Mouse (Mus musculus) hindbrain, embryonic 10.5 days (tissue): Measurements from ENCODE around the gene Kpna1. TPM values are rescaled to one million over a fixed set of nuclear protein-coding genes. Genes with fewer than 3 reads are reported as not detected.
"Not testable (repeated sequence)": the region's sequence is repeated elsewhere in the genome, so short reads cannot be mapped to it uniquely, and the experiment has no call there.

Experiments used
- DNase-seq: peaks from one replicate; pipeline ENCODE4 v3.0.0-alpha.2; 2017; ENCODE audit warnings: low spot score
- H3K27ac ChIP-seq: fragments of 300-500 bp; sonication (generic); 2 replicates; pipeline ENCODE4 v1.5.1; 2016; ENCODE audit warnings: mild to moderate bottlenecking, moderate library complexity
- H3K27me3 ChIP-seq: fragments of 300-500 bp; sonication (generic); 2 replicates; pipeline ENCODE4 v1.6.1; 2016; ENCODE audit warnings: mild to moderate bottlenecking; ENCODE audit not compliant: poor library complexity, insufficient read depth, severe bottlenecking
- H3K36me3 ChIP-seq: fragments of 300-500 bp; sonication (generic); 2 replicates; pipeline ENCODE4 v1.6.1; 2016; ENCODE audit warnings: mild to moderate bottlenecking, moderate library complexity
- H3K4me1 ChIP-seq: fragments of 300-500 bp; sonication (generic); replicated peaks from 2 replicates; pipeline ENCODE4 v1.6.1; 2016; ENCODE audit warnings: mild to moderate bottlenecking
- H3K4me3 ChIP-seq: fragments of 300-500 bp; sonication (generic); 2 replicates; pipeline ENCODE4 v1.5.1; 2016; ENCODE audit warnings: mild to moderate bottlenecking, moderate library complexity
- H3K9me3 ChIP-seq: fragments of 300-500 bp; sonication (generic); 2 replicates; pipeline ENCODE4 v1.6.1; 2016; ENCODE audit warnings: mild to moderate bottlenecking, moderate library complexity
- WGBS: fragments of 180-500 bp; shearing (Covaris S2); methylation state at CpG from one replicate; pipeline ENCODE4 v1.1.7; 2016; 5-methylcytosine and 5-hydroxymethylcytosine counted together
- polyA plus RNA-seq: library from polyadenylated mRNA; unstranded; fragments of >200 nt; fragmentation: Nextera tagmentation; extraction: Ambion mirVana; gene quantifications from 2 replicates; pipeline ENCODE4 v1.2.1, GENCODE M21; 2016

The Kpna1 gene
- polyA plus RNA-seq, 1 experiment from 2014 or later: 65.8 TPM

DNA sequence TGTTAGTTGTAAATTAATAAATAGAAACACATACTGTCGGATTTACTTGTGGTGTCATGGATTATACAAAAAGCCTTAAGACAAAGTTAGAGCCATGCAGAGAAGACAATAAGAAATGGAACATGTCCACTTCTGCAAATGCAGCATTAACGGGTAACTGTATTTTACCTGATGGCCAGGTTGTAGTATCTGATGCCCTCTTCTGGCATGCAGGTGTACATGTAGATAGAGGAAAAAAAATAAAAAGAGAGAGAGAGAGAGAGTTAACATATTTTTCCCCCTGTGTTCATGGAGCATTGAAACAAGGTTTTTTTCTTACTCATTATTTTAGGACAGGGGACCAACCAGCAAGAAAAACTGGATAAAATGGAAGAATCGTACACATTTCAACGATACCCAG is 11.2 kb upstream of the Kpna1 start:
- H3K36me3 ChIP-seq: no peaks in the 10 kb centered on the region
- no peak overlapping the region for H3K27ac ChIP-seq
- no peak for DNase-seq
- H3K4me3 ChIP-seq: no peak overlapping the region
- H3K27me3 ChIP-seq: no peaks in the 10 kb centered on the region
- 89% methylated on average over 4 of the region's 4 CpGs for WGBS
- H3K4me1 ChIP-seq: no peaks in the 10 kb centered on the region
- no peaks in the 10 kb centered on the region for H3K9me3 ChIP-seq

DNA sequence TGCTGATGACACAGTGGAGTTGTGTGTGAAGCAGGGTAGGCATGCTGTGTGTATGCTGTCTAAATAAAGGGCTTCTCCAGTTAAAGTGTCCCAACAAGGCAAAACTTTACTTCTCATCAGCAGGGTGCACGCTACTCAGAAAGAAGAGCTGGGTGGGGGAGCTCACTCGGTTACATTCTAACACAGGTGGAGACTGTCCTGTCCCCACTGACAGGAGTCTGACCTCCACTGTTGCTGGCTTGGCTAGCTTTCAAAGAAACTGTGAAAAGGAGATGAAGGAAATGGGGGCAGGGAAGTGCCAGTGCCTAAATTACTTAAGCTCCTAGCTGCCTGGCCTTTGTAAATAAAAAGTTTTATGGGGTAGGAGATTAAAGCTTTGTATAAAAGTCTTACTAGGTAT is 10.4 kb upstream of the Kpna1 start:
- no peak for DNase-seq
- no peaks in the 10 kb centered on the region for H3K9me3 ChIP-seq
- WGBS: 63% methylated on average over 2 of the region's 2 CpGs
- H3K4me1 ChIP-seq: no peaks in the 10 kb centered on the region
- H3K4me3 ChIP-seq: no peak overlapping the region
- no peaks in the 10 kb centered on the region for H3K36me3 ChIP-seq
- H3K27ac ChIP-seq: no peak overlapping the region
- no peaks in the 10 kb centered on the region for H3K27me3 ChIP-seq

DNA sequence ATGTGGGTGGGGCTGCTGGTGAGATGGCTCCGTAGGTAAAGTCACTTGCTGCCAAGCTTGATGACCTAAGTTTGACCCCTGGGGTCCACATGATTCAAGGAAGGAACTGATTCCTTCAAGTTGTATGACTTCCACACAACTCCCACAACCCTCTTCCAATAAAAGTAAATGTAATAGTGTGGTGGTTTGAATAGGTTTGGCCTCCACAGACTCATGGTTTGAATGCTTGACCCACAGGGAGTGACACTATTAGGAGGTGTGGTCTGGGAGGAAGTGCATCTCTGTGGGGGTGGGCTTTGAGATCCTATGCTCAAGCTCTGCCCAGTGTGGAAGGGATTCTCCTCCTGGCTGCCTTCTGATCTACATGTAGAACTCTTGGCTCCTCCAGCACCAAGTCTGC is 4.5 kb upstream of the Kpna1 start:
- Histone ChIP-seq H3K27ac (no peak overlapping the region), H3K27me3 (no peaks in the 10 kb centered on the region), H3K36me3 (no peaks in the 10 kb centered on the region), H3K4me3 (no peak overlapping the region), H3K4me1 (no peaks in the 10 kb centered on the region), H3K9me3 (no peaks in the 10 kb centered on the region)
- DNase-seq: no peak
- 54% methylated on average over 1 of the region's 1 CpGs for WGBS

DNA sequence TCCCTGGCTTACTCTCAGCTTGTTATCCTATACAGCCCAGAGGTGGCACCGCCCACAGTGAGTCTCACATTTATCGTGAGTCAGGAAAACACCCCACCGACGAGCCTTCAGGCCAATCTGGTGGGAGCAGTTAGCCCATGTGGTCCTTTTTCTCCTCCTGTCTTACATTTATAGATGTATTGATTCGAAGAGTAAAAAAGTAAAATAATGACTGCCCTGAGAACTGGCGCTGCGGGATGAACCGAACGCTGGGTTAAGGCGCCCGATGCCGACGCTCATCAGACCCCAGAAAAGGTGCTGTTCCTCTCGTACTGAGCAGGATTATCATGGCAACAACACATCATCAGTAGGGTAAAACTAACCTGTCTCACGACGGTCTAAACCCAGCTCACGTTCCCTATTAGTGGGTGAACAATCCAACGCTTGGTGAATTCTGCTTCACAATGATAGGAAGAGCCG is 2.8 kb downstream of the Kpna1 start:
- Histone ChIP-seq H3K27me3 (peaks cover 3% of the 10 kb centered on the region), H3K9me3 (peaks cover 3% of the 10 kb centered on the region), H3K4me1 (peaks cover 9% of the 10 kb centered on the region), H3K4me3 (no peak overlapping the region), H3K36me3 (no peaks in the 10 kb centered on the region), H3K27ac (no peak overlapping the region)
- WGBS: 50% methylated on average over 19 of the region's 19 CpGs
- peak; percentile 100 for DNase-seq

DNA sequence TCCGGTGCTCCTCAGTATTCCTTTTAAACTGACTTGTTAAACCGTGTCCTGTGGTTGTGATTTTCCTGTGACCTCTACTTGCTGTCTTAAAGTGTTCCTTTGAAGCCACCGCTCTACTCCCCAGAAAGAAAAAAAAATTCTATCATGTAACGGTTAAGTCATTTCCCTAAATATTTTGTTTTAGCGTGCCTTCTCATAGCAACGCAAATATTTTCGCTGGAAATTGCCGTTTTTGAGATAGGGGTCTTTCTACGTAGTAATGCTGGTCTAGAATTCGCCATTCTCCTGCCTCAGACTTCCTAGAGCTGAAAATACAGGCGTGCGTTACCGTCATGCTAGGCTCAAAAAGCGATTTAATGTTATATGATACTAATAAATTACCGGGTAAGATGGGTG is 4.0 kb downstream of the Kpna1 start:
- peak overlapping the region; percentile 97 for H3K27ac ChIP-seq
- 4% methylated on average over 15 of the region's 15 CpGs for WGBS
- peak; percentile 4 for DNase-seq
- no peaks in the 10 kb centered on the region for H3K36me3 ChIP-seq
- peaks cover 3% of the 10 kb centered on the region for H3K9me3 ChIP-seq
- H3K4me3 ChIP-seq: peak overlapping the region; percentile 91
- peaks cover 9% of the 10 kb centered on the region for H3K4me1 ChIP-seq
- H3K27me3 ChIP-seq: peaks cover 3% of the 10 kb centered on the region

DNA sequence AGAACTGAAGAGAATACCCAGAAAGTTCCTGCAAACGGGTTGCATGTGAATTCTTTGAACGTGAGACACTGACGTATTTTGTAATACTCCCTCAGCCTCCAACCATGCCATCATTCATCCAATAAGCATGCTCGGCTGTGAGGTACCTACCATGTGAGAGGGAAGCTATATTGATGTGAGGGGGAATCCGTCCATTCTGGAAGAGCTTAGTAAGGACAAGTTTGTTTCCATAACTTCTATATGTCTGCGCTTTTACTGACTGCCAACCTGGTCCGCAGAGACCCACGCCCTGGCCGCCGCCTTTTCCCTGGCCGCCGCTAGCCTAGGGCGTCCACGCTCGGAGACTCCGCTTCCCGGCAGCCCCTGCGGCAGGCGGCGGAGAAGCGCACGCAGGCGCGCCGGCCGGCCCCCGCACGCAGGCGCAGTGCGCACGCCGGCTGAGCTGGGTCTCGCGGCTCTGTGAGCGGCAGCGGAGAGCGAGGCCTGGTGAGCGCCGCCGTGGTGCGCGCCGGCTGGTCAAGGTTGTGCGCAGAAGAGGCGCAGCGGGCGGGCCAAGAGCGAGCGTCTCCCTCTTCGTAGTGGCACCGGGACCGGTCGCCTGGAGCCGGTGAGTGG is 4.5 kb downstream of the Kpna1 start:
- Histone ChIP-seq H3K4me3 (peak overlapping the region; percentile 91), H3K9me3 (peaks cover 3% of the 10 kb centered on the region), H3K36me3 (no peaks in the 10 kb centered on the region), H3K27ac (peak overlapping the region; percentile 97), H3K4me1 (peaks cover 9% of the 10 kb centered on the region), H3K27me3 (peaks cover 3% of the 10 kb centered on the region)
- WGBS: under 1% methylated on average over 54 of the region's 54 CpGs
- peak; percentile 91 for DNase-seq

DNA sequence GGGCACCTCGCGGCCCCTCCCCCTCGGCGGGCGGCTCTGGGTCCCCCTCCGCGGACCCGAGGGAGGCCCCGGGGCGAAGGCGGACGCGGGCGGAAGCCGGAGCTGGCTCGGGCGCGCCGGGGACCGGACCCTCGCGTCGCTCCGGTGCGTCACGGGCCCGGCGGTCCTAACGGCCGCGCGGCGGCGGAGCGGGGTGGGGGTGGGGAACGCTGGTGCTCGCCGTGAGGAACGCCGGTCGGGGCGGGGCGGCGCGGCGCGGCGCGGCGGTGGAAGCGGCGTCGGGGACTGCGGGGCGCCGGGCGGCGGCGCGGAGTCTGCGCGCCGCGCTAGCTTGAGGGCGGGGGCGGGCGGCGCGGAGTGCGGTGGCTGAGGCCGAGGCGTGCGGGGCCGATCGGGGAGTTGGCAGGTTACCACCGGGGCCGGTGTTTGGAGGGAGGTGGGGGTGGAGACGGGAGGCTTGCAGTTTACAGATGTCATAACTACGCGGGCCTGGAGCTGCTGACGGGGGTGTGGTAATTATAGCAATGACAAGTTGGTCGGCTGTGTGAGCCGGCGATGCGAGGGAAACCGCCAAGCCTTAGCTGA is 5.1 kb downstream of the Kpna1 start:
- WGBS: under 1% methylated on average over 85 of the region's 86 CpGs
- Histone ChIP-seq H3K27me3 (peaks cover 3% of the 10 kb centered on the region), H3K36me3 (no peaks in the 10 kb centered on the region), H3K9me3 (peaks cover 3% of the 10 kb centered on the region), H3K27ac (peak overlapping the region; percentile 97), H3K4me1 (peaks cover 9% of the 10 kb centered on the region), H3K4me3 (peak overlapping the region; percentile 91)
- peak; percentile 64 for DNase-seq

DNA sequence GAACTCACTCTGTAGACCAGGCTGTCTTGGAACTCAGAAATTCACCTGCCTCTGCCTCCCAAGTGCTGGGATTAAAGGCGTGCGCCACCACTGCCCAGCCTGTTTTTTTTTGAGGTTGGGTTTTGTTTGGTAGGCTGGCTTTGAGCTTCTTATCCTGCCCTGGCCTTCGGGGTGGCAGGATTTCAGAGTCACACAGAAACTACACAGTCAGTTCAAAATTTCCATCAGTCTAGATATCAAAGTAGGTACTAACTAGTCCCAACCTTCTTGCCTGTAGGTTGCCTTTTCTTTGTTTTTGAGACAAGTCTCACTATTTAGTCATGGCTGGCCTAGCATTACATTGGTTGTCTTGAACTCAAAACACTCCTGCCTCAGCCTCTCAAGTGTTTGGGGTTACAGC is 5.9 kb downstream of the Kpna1 start:
- peaks cover 3% of the 10 kb centered on the region for H3K9me3 ChIP-seq
- peak overlapping the region; percentile 91 for H3K4me3 ChIP-seq
- peaks cover 4% of the 10 kb centered on the region for H3K36me3 ChIP-seq
- WGBS: 80% methylated on average over 3 of the region's 3 CpGs
- H3K27me3 ChIP-seq: peaks cover 3% of the 10 kb centered on the region
- peaks cover 9% of the 10 kb centered on the region for H3K4me1 ChIP-seq
- no peak for DNase-seq
- H3K27ac ChIP-seq: no peak overlapping the region

DNA sequence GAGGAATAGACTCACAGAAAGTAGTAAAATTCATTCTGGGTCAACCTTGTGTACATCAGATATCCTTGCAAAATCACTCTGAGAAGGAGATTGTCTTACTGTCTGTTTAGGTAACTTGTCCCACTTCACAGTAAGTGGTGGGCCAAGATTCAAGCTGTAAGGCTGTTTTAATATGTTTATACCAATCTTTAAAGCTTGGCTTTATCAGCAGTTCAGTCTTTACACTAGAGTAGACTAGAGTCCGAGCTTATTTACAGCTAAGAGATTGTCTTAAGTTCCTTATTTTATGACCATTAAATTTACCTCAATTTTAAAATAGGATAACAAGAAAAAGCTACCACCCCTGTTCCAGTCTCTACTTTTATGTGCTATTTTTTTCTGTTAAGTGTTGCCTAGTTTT is 9.4 kb downstream of the Kpna1 start:
- peaks cover 9% of the 10 kb centered on the region for H3K4me1 ChIP-seq
- H3K9me3 ChIP-seq: no peaks in the 10 kb centered on the region
- WGBS: 98% methylated on average over 1 of the region's 1 CpGs
- no peak overlapping the region for H3K27ac ChIP-seq
- no peak for DNase-seq
- H3K27me3 ChIP-seq: no peaks in the 10 kb centered on the region
- H3K4me3 ChIP-seq: no peak overlapping the region
- peaks cover 7% of the 10 kb centered on the region for H3K36me3 ChIP-seq

DNA sequence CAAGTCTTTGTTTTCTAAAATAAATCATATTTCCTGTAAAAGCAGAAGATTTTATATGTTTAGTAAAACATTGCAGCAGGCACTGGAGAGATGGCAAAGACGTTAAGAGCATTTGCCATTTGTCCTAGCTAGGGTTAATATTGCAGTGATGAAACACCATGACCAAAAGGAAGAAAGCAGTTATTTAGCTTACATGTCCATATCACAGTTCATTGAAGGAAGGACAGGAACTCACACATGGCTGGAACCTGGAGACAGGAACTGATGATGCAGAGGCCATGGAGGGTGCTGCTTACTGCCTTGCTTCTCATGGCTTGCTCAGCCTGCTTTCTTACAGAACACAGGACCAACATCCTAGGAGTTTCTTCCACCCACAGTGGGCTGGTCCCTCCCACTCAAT is 13.8 kb downstream of the Kpna1 start:
- no peak for DNase-seq
- H3K27ac ChIP-seq: no peak overlapping the region
- H3K4me3 ChIP-seq: no peak overlapping the region
- H3K36me3 ChIP-seq: peaks cover 7% of the 10 kb centered on the region
- no peaks in the 10 kb centered on the region for H3K9me3 ChIP-seq
- H3K27me3 ChIP-seq: no peaks in the 10 kb centered on the region
- WGBS: 93% methylated on average over 1 of the region's 1 CpGs
- no peaks in the 10 kb centered on the region for H3K4me1 ChIP-seq

DNA sequence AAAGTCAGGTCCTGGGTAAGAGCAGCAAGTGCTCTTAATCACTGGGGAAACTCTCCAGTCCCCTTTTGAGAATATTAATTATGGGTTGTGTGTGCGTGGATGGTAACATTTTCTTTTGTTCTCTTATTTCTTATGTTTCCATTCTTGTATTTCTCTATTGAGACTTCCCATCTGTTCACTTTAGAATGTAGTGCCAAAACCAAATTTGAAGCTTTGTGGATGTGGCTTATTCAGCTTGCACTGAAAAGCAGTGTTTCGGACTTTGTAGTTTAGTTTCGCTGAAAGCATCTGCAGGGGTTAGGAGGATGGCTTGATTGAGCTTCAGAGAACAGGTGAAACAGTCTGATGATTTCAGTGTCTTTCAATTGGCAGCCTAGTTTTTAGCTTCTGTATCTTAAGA is 14.8 kb downstream of the Kpna1 start:
- Histone ChIP-seq H3K36me3 (peaks cover 7% of the 10 kb centered on the region), H3K27me3 (no peaks in the 10 kb centered on the region)
- WGBS: 96% methylated on average over 3 of the region's 3 CpGs

DNA sequence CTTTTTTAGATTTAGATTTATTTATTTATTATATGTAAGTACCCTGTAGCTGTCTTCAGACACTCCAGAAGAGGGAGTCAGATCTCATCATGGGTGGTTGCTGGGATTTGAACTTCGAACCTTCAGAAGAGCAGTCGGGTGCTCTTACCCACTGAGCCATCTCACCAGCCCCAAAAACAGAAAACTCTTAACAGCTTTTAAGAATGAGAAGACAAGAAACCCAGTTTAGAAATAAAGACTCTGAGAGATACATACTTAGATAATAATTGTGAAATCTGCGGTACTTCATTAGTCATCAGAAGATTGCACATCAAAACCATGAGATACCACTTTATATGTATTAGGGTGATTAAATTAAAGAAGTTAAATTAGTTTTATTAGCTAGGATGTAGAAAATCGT is 20.3 kb downstream of the Kpna1 start:
- H3K4me3 ChIP-seq, H3K9me3 ChIP-seq, H3K27me3 ChIP-seq, H3K27ac ChIP-seq, H3K4me1 ChIP-seq, DNase-seq: not testable (repeated sequence)
- H3K36me3 ChIP-seq: peaks cover 33% of the 10 kb centered on the region
- 95% methylated on average over 4 of the region's 4 CpGs for WGBS

More for the DNA sequence above, 14.8 kb downstream of the Kpna1 start:
- Histone ChIP-seq H3K4me3 (no peak overlapping the region), H3K4me1 (no peaks in the 10 kb centered on the region), H3K27ac (no peak overlapping the region), H3K9me3 (no peaks in the 10 kb centered on the region)
- DNase-seq: no peak

DNA sequence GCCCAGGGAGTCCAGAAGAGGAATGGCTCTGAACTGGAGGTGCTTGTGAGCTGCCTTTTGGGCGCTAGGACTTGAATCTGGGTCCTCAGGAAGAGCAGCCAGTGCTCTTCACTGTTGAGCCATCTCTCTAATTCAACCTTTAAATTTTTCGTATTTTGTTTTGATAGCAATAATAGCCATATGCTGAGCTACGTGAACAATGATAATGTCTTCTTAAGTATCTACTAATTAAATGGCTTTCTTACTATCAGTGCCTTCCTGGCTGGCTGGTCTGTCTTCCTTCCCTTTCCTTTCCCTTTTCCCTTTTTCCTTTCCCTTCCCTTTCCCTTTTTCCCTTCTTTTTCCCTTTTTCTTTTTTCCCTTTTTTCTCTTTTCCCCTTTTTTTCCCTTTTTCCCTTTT is 29.8 kb downstream of the Kpna1 start:
- WGBS: 91% methylated on average over 3 of the region's 3 CpGs
- Histone ChIP-seq H3K9me3 (no peaks in the 10 kb centered on the region), H3K4me3 (no peak overlapping the region), H3K27me3 (no peaks in the 10 kb centered on the region), H3K36me3 (peaks cover 55% of the 10 kb centered on the region), H3K4me1 (no peaks in the 10 kb centered on the region), H3K27ac (no peak overlapping the region)
- no peak for DNase-seq
